Mouse (Mus musculus) CH12.LX (cell line): ENCODE data around the gene Pcbp4. TPM values are rescaled to one million over a fixed set of nuclear protein-coding genes. Genes with fewer than 3 reads are reported as not detected.

Experiments used
- DNase-seq: peaks from one replicate; pipeline ENCODE4 v3.0.0-alpha.2; 2013; ENCODE audit errors: extremely low read depth
- H3K27ac ChIP-seq: 2 replicates; pipeline ENCODE4 v1.5.1; 2012; ENCODE audit warnings: low read depth, mild to moderate bottlenecking, control low read depth, moderate library complexity; ENCODE audit not compliant: insufficient read depth
- H3K27me3 ChIP-seq: replicated peaks from 2 replicates; pipeline ENCODE3; 2012; ENCODE audit warnings: inconsistent platforms
- H3K36me3 ChIP-seq, 2 experiments: replicated peaks in 1 of 2; 2 replicates each; pipeline versions ENCODE3 to v1.6.1; 2012; ENCODE audit warnings: inconsistent platforms in 1 of 2, low read length in 1 of 2, mild to moderate bottlenecking in 1 of 2, mixed read lengths in 1 of 2, moderate library complexity in 1 of 2; ENCODE audit not compliant: control insufficient read depth in 1 of 2, insufficient read depth in 1 of 2
- H3K4me1 ChIP-seq, 2 experiments: 2 replicates each; pipeline ENCODE4 v1.6.1; 2012; ENCODE audit warnings: inconsistent platforms in 1 of 2, moderate library complexity in 1 of 2; ENCODE audit not compliant: insufficient read depth in 2 of 2, control insufficient read depth in 1 of 2
- H3K4me2 ChIP-seq: 2 replicates; pipeline ENCODE4 v1.6.1; 2012; ENCODE audit warnings: low read depth, mild to moderate bottlenecking, control low read depth; ENCODE audit not compliant: poor library complexity, insufficient read depth, severe bottlenecking
- H3K4me3 ChIP-seq, 3 experiments: fragments of 150-350 bp in 1 of 3; sonication (generic) in 1 of 3; replicated peaks in 1 of 3; 2 replicates each; pipeline versions ENCODE3 to v1.5.1; 2011 to 2012; ENCODE audit warnings: low read depth in 2 of 3, low read length in 2 of 3, mild to moderate bottlenecking in 2 of 3, moderate library complexity in 2 of 3, control low read depth in 1 of 3, improper control_type of control experiment in 1 of 3, inconsistent platforms in 1 of 3, mixed read lengths in 1 of 3; ENCODE audit not compliant: poor library complexity in 1 of 3
- H3K79me2 ChIP-seq: replicated peaks from 2 replicates; pipeline ENCODE4 v1.6.1; 2012; ENCODE audit warnings: mild to moderate bottlenecking, moderate library complexity; ENCODE audit not compliant: control insufficient read depth, poor library complexity, insufficient read depth, severe bottlenecking; ENCODE audit errors: extremely low read depth
- H3K9ac ChIP-seq: 2 replicates; pipeline ENCODE4 v1.6.1; 2012; ENCODE audit warnings: low read depth, mild to moderate bottlenecking, control low read depth, moderate library complexity; ENCODE audit not compliant: insufficient read depth
- H3K9me3 ChIP-seq: replicated peaks from 2 replicates; pipeline ENCODE3; 2012; ENCODE audit warnings: low read length, inconsistent platforms, mixed read lengths
- CHD2 ChIP-seq: IDR thresholded peaks from 2 replicates; pipeline ENCODE4 v1.6.1; 2011; ENCODE audit warnings: low read length, improper control_type of control experiment
- ELF1 ChIP-seq: IDR thresholded peaks from 2 replicates; pipeline ENCODE4 v1.6.1; 2014; ENCODE audit warnings: low read depth, mild to moderate bottlenecking, inconsistent platforms, low read length, improper control_type of control experiment
- EP300 ChIP-seq: IDR thresholded peaks from 2 replicates; pipeline ENCODE4 v1.6.1; 2011; ENCODE audit warnings: low read length, improper control_type of control experiment
- GABPA ChIP-seq: IDR thresholded peaks from 2 replicates; pipeline ENCODE4 v1.6.1; 2012; ENCODE audit warnings: low read depth, low read length, improper control_type of control experiment, inconsistent platforms; ENCODE audit not compliant: insufficient replicate concordance
- HCFC1 ChIP-seq: IDR thresholded peaks from 2 replicates; pipeline ENCODE4 v1.6.1; 2012; ENCODE audit warnings: low read depth, mild to moderate bottlenecking, inconsistent platforms, low read length, improper control_type of control experiment
- KAT2A ChIP-seq: IDR thresholded peaks from 2 replicates; pipeline ENCODE4 v1.6.1; 2012; ENCODE audit warnings: low read length, improper control_type of control experiment, inconsistent platforms; ENCODE audit not compliant: insufficient replicate concordance
- MEF2A ChIP-seq: IDR thresholded peaks from 2 replicates; pipeline ENCODE4 v1.6.1; 2014; ENCODE audit warnings: low read depth, mild to moderate bottlenecking, inconsistent platforms, low read length, improper control_type of control experiment, borderline replicate concordance
- MXI1 ChIP-seq: IDR thresholded peaks from 2 replicates; pipeline ENCODE4 v1.6.1; 2011; ENCODE audit warnings: mild to moderate bottlenecking, low read depth, low read length, improper control_type of control experiment
- MYC ChIP-seq: IDR thresholded peaks from 2 replicates; pipeline ENCODE4 v1.6.1; 2011; ENCODE audit warnings: low read depth, mild to moderate bottlenecking, improper control_type of control experiment, low read length
- PAX5 ChIP-seq: IDR thresholded peaks from 2 replicates; pipeline ENCODE4 v1.6.1; 2012; ENCODE audit warnings: low read length, inconsistent platforms, mixed read lengths
- POLR2A ChIP-seq: IDR thresholded peaks from 2 replicates; pipeline ENCODE4 v1.6.1; 2011; ENCODE audit warnings: low read depth, mild to moderate bottlenecking, improper control_type of control experiment, low read length
- RAD21 ChIP-seq: IDR thresholded peaks from 2 replicates; pipeline ENCODE4 v1.6.1; 2011; ENCODE audit warnings: low read depth, mild to moderate bottlenecking, low read length, improper control_type of control experiment, moderate library complexity
- SIN3A ChIP-seq: IDR thresholded peaks from 2 replicates; pipeline ENCODE4 v1.6.1; 2012; ENCODE audit warnings: low read length, improper control_type of control experiment, inconsistent platforms
- TBP ChIP-seq: conservative IDR thresholded peaks from 2 replicates; pipeline ENCODE4 v1.6.1; 2011; ENCODE audit warnings: low read depth, low read length, improper control_type of control experiment
- TCF12 ChIP-seq: IDR thresholded peaks from 2 replicates; pipeline ENCODE4 v1.6.1; 2014; ENCODE audit warnings: low read depth, mild to moderate bottlenecking, inconsistent platforms, low read length, improper control_type of control experiment
- dilution Hi-C: fragments of 300-500 bp; cut with MboI; formaldehyde crosslinking; loops from 2 replicates; pipeline ENCODE4 v1.14.3; 2020; ENCODE audit warnings: low sequenced_read_pairs; ENCODE audit not compliant: extremely low pct_unique_long_range_greater_than_20kb, extremely low pct_ligation_motif_present
- in situ Hi-C: fragments of 300-500 bp; cut with MboI; formaldehyde crosslinking; loops from 3 replicates; pipeline ENCODE4 v1.14.3; 2019; ENCODE audit warnings: low sequenced_read_pairs, low pct_ligation_motif_present, low pct_unique_long_range_greater_than_20kb, mixed read lengths
- polyA plus RNA-seq: library from polyadenylated mRNA; unstranded; fragments of >175 nt; gene quantifications from 2 replicates; pipeline ENCODE4 v1.2.1, GENCODE M21; 2012; ENCODE audit warnings: low read depth; ENCODE audit not compliant: insufficient read length
- total RNA-seq, 2 experiments: library from RNA; depleted of rRNA; stranded (reverse); fragments of 300-350 nt in 1 of 2; fragments of >200 nt in 1 of 2; gene quantifications; 2 replicates each; pipeline ENCODE4 v1.2.3; 2012 to 2014

The Pcbp4 gene
- total and polyA plus RNA-seq, 3 experiments: 44.0 to 54.2 (median 44.1) TPM

GRCm38 (mm10) chr9:106480541-106480940 is 27.4 kb downstream of the Pcbp4 start:
- dilution Hi-C loops (no loop called here), in situ Hi-C loops (no loop called here)
- Histone ChIP-seq H3K9me3 (no peaks in the 10 kb centered on the region), H3K4me1 (peaks cover 6 to 38% of the 10 kb centered on the region in 2 experiments; a peak in 3 of 4 replicates), H3K36me3 (peaks cover 56 to 67% of the 10 kb centered on the region in 2 experiments), H3K27ac (no peak overlapping the region), H3K79me2 (peaks cover 26% of the 10 kb centered on the region), H3K4me2 (no peak overlapping the region), H3K4me3 (no peak overlapping the region), H3K9ac (no peak overlapping the region), H3K27me3 (no peaks in the 10 kb centered on the region)
- TF ChIP-seq GABPA: no peak
- no peak for TF ChIP-seq CHD2
- TF ChIP-seq EP300: no peak
- DNase-seq: no peak

DNA sequence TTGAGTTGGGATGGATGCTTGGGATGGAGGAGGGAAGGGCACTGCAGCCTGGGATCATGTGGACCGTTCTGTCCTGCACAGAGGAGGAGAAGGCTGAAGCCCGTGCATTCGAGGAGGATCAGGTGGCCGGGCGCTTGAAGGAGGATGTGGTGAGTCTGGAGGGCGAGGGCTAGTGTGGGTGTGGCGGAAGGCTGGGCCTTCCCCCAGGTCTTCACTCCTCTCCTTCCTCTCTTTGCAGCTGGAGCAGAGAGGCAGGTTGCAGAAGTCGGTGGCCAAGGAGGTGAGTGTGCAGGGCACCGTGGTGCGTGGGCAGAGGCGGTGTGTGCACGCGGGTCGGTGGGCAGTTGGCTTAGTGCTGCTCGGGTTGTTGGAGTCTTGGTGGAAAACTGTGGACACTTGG is 28.0 kb downstream of the Pcbp4 start:
- no peak overlapping the region for H3K4me3 ChIP-seq
- peaks cover 26% of the 10 kb centered on the region for H3K79me2 ChIP-seq
- dilution Hi-C loops (no loop called here), in situ Hi-C loops (no loop called here)
- H3K9ac ChIP-seq: no peak overlapping the region
- H3K27ac ChIP-seq: no peak overlapping the region
- peaks cover 59 to 72% of the 10 kb centered on the region in 2 experiments for H3K36me3 ChIP-seq
- no peaks in the 10 kb centered on the region for H3K9me3 ChIP-seq
- H3K4me1 ChIP-seq: peaks cover 6 to 38% of the 10 kb centered on the region in 2 experiments; a peak in 3 of 4 replicates
- peak; percentile 30 for DNase-seq
- no peak overlapping the region for H3K4me2 ChIP-seq
- no peak for TF ChIP-seq ELF1
- no peaks in the 10 kb centered on the region for H3K27me3 ChIP-seq

- H3K9me3 ChIP-seq: no peaks in the 10 kb centered on the region
- H3K79me2 ChIP-seq: peaks cover 26% of the 10 kb centered on the region
- no peak overlapping the region for H3K9ac ChIP-seq
- no peaks in the 10 kb centered on the region for H3K27me3 ChIP-seq
- peaks cover 59 to 77% of the 10 kb centered on the region in 2 experiments for H3K36me3 ChIP-seq
- no peak for DNase-seq
- peaks cover 6 to 33% of the 10 kb centered on the region in 2 experiments; a peak in 3 of 4 replicates for H3K4me1 ChIP-seq
- no peak overlapping the region for H3K27ac ChIP-seq
- no peak overlapping the region for H3K4me2 ChIP-seq
- dilution Hi-C loops (no loop called here), in situ Hi-C loops (no loop called here)
- no peak overlapping the region for H3K4me3 ChIP-seq
- TF ChIP-seq MEF2A: no peak
- no peak for TF ChIP-seq KAT2A
- no peak for TF ChIP-seq TBP
- no peak for TF ChIP-seq CHD2
- TF ChIP-seq RAD21: no peak
- no peak for TF ChIP-seq POLR2A
- no peak for TF ChIP-seq TCF12
- TF ChIP-seq MXI1: no peak
- TF ChIP-seq EP300: no peak
- no peak for TF ChIP-seq MYC
- no peak for TF ChIP-seq SIN3A
- no peak for TF ChIP-seq HCFC1
- TF ChIP-seq PAX5: no peak
Observed at GRCm38 (mm10) chr9:106481676-106482075, 28.6 kb downstream of the Pcbp4 start.
